Mouse (Mus musculus) lung, embryonic 15.5 days (tissue): Measurements from ENCODE around the gene 1700016D06Rik. TPM values are rescaled to one million over a fixed set of nuclear protein-coding genes. Genes with fewer than 3 reads are reported as not detected.
A peak's percentile ranks its signal among the peaks of the same experiment; 100 is the strongest.

Experiments
- ATAC-seq: fragments of 200-750 bp; cut with Nextera tagmentation; 2 replicates; pipeline ENCODE4 v1.8.0; 2017; ENCODE audit warnings: moderate number of reproducible peaks, borderline replicate concordance; ENCODE audit not compliant: low FRiP score, low TSS enrichment; ENCODE audit errors: extremely low read depth
- H3K27ac ChIP-seq: fragments of 300-500 bp; sonication (generic); 2 replicates; pipeline ENCODE4 v1.5.1; 2015; ENCODE audit warnings: moderate library complexity, mild to moderate bottlenecking, inconsistent platforms
- H3K27me3 ChIP-seq: fragments of 300-500 bp; sonication (generic); 2 replicates; pipeline ENCODE4 v1.6.1; 2015; ENCODE audit warnings: inconsistent platforms
- H3K36me3 ChIP-seq: fragments of 300-500 bp; sonication (generic); 2 replicates; pipeline ENCODE4 v1.6.1; 2015; ENCODE audit warnings: inconsistent platforms
- H3K4me1 ChIP-seq: fragments of 300-500 bp; sonication (generic); 2 replicates; pipeline ENCODE4 v1.6.1; 2015; ENCODE audit warnings: inconsistent platforms
- H3K4me2 ChIP-seq: fragments of 300-500 bp; sonication (generic); 2 replicates; pipeline ENCODE4 v1.6.1; 2015; ENCODE audit warnings: inconsistent platforms, mild to moderate bottlenecking, moderate library complexity
- H3K4me3 ChIP-seq: fragments of 300-500 bp; sonication (generic); 2 replicates; pipeline ENCODE4 v1.5.1; 2015; ENCODE audit warnings: mild to moderate bottlenecking, inconsistent platforms
- H3K9ac ChIP-seq: fragments of 300-500 bp; sonication (generic); 2 replicates; pipeline ENCODE4 v1.6.1; 2015; ENCODE audit warnings: inconsistent platforms
- H3K9me3 ChIP-seq: fragments of 300-500 bp; sonication (generic); 2 replicates; pipeline ENCODE4 v1.6.1; 2016; ENCODE audit warnings: inconsistent platforms
- WGBS: fragments of 180-500 bp; shearing (Covaris S2); methylation state at CpG from one replicate; pipeline ENCODE4 v1.1.7; 2015; 5-methylcytosine and 5-hydroxymethylcytosine counted together
- polyA plus RNA-seq: library from polyadenylated mRNA; unstranded; fragments of >200 nt; fragmentation: Nextera tagmentation; extraction: Ambion mirVana; gene quantifications from 2 replicates; pipeline ENCODE4 v1.2.1, GENCODE M21; 2015

The 1700016D06Rik gene
- not detected in 2 replicates for polyA plus RNA-seq

- Histone ChIP-seq H3K4me1 (no peaks in the 10 kb centered on the region), H3K27me3 (peaks cover 19% of the 10 kb centered on the region; the same call in 1 of the 2 replicates), H3K4me2 (peak within 1 kb of the TSS; percentile 44), H3K27ac (no peak within 1 kb of the TSS), H3K9me3 (no peaks in the 10 kb centered on the region), H3K9ac (no peak within 1 kb of the TSS), H3K4me3 (no peak within 1 kb of the TSS), H3K36me3 (no peaks in the 10 kb centered on the region)
- ATAC-seq, result no peak
- WGBS, result 42% methylated on average over 6 of the region's 6 CpGs
Measured at GRCm38 (mm10) chr8:11701033-11701362, at the start of gene 1700016D06Rik. 1700016D06Rik (minus strand) TSS chr8:11701063.

- H3K27ac ChIP-seq, result no peak overlapping the region
- H3K9me3 ChIP-seq, result no peaks in the 10 kb centered on the region
- no peak for ATAC-seq
- no peak overlapping the region for H3K4me2 ChIP-seq
- 39% methylated on average over 6 of the region's 6 CpGs for WGBS
- no peak overlapping the region for H3K4me3 ChIP-seq
- H3K36me3 ChIP-seq, result no peaks in the 10 kb centered on the region
- H3K4me1 ChIP-seq, result no peaks in the 10 kb centered on the region
- no peak overlapping the region for H3K9ac ChIP-seq
- H3K27me3 ChIP-seq, result no peaks in the 10 kb centered on the region
Measured at GRCm38 (mm10) chr8:11749472-11749871, 48.6 kb upstream of the 1700016D06Rik start.

DNA sequence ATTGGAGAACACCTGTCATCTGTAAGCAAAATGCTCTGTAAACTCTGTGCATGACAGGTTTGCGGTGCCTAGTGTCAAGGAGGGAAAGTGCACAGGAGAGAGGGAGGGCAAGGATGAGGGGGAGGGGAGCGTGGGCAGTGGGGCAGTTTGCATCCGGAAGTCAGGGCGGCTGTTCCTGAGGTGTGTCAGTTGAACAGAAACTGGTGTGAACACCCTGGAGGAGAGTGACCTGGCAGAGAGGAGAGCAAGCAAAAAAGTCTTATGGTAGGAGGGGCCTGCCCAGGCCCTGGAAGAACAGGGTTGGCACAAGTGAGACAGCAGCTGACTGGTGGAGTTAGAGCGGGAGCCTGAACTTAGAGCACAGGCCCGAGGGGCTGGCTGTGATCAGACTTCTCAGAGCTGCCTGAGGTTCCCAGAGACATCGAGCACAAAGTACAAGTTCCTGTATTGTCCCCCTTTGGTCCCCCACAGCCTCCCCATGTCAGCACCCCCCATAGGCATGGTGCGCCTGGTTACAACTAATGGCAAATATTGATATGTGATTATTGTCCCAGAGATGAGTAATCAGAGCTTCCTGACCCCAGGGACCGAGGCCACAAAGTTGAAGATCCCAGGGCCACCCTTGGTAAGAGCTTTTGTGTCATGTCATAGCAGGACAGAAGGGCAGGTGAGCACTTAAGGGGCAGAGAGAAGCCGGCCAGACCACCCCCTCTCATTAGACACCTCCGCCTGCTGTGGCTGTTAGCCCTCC, 46.2 kb upstream of the 1700016D06Rik start:
- H3K27me3 ChIP-seq, result no peaks in the 10 kb centered on the region
- WGBS, result 56% methylated on average over 11 of the region's 11 CpGs
- H3K4me1 ChIP-seq, result no peaks in the 10 kb centered on the region
- H3K9ac ChIP-seq, result no peak overlapping the region
- no peaks in the 10 kb centered on the region for H3K36me3 ChIP-seq
- no peak overlapping the region for H3K27ac ChIP-seq
- H3K9me3 ChIP-seq, result no peaks in the 10 kb centered on the region
- no peak for ATAC-seq
- no peak overlapping the region for H3K4me2 ChIP-seq
- H3K4me3 ChIP-seq, result no peak overlapping the region

GRCm38 (mm10) chr8:11743580-11743979, 42.7 kb upstream of the 1700016D06Rik start:
- WGBS, result 50% methylated on average over 10 of the region's 10 CpGs
- Histone ChIP-seq H3K4me2 (no peak overlapping the region), H3K4me3 (no peak overlapping the region), H3K4me1 (no peaks in the 10 kb centered on the region), H3K27ac (no peak overlapping the region), H3K27me3 (no peaks in the 10 kb centered on the region), H3K9me3 (no peaks in the 10 kb centered on the region), H3K9ac (no peak overlapping the region), H3K36me3 (no peaks in the 10 kb centered on the region)
- no peak for ATAC-seq

GRCm38 (mm10) chr8:11740857-11741256, 40.0 kb upstream of the 1700016D06Rik start:
- 82% methylated on average over 2 of the region's 2 CpGs for WGBS
- no peak for ATAC-seq
- no peaks in the 10 kb centered on the region for H3K4me1 ChIP-seq
- no peak overlapping the region for H3K4me2 ChIP-seq
- no peak overlapping the region for H3K27ac ChIP-seq
- no peak overlapping the region for H3K9ac ChIP-seq
- H3K27me3 ChIP-seq, result no peaks in the 10 kb centered on the region
- H3K36me3 ChIP-seq, result no peaks in the 10 kb centered on the region
- no peaks in the 10 kb centered on the region for H3K9me3 ChIP-seq
- H3K4me3 ChIP-seq, result no peak overlapping the region

DNA sequence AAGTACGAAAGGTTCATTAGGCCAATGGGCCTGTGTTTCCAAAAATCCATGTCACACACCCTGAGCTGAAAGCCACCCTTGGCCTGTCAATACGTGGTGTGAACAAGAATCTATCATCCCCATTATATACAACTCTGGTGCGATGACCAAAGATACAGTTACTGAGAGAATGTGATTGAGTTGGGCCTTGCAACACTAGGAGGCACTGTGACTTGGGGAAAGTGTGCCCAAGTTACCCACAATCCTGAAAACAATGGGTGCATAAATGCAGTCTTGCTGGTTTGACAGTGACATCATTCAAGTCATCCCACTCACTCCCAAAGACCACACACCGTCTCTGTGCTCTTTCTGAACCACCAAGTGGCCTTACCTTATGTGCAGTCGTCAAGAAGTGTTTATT, 38.2 kb upstream of the 1700016D06Rik start:
- no peak overlapping the region for H3K9ac ChIP-seq
- H3K9me3 ChIP-seq, result no peaks in the 10 kb centered on the region
- H3K4me2 ChIP-seq, result no peak overlapping the region
- H3K4me3 ChIP-seq, result no peak overlapping the region
- H3K4me1 ChIP-seq, result no peaks in the 10 kb centered on the region
- H3K27ac ChIP-seq, result no peak overlapping the region
- no peaks in the 10 kb centered on the region for H3K36me3 ChIP-seq
- H3K27me3 ChIP-seq, result no peaks in the 10 kb centered on the region
- no peak for ATAC-seq
- 81% methylated on average over 5 of the region's 5 CpGs for WGBS

DNA sequence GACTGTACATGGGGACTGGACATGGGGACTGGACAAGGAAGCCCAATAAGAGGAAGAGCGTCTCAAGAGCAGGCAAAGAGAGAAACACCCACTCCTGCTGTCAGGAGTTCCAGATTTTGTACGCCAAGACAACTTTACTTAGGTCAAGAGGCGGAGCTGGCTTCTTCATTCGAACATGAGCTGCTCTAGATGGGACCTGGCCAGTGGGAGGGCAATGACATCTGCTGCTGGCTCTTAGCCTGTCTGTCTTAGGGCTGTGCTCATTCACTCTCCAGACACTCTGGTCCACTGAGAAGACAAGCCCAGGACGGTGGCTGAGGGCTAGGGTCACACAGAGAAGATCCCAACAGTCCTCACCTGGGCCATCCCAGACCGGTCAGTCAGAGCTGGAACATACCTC, 36.2 kb upstream of the 1700016D06Rik start:
- H3K27me3 ChIP-seq, result no peaks in the 10 kb centered on the region
- no peak for ATAC-seq
- no peak overlapping the region for H3K4me3 ChIP-seq
- H3K9me3 ChIP-seq, result no peaks in the 10 kb centered on the region
- no peak overlapping the region for H3K9ac ChIP-seq
- 62% methylated on average over 6 of the region's 6 CpGs for WGBS
- H3K4me2 ChIP-seq, result no peak overlapping the region
- H3K4me1 ChIP-seq, result no peaks in the 10 kb centered on the region
- no peak overlapping the region for H3K27ac ChIP-seq
- no peaks in the 10 kb centered on the region for H3K36me3 ChIP-seq

GRCm38 (mm10) chr8:11735672-11736235, 34.9 kb upstream of the 1700016D06Rik start:
- WGBS, result 73% methylated on average over 15 of the region's 15 CpGs
- ATAC-seq, result no peak
- peaks cover 5% of the 10 kb centered on the region; the same call in 1 of the 2 replicates for H3K27me3 ChIP-seq
- H3K27ac ChIP-seq, result no peak overlapping the region
- H3K9ac ChIP-seq, result no peak overlapping the region
- H3K4me2 ChIP-seq, result no peak overlapping the region
- H3K4me1 ChIP-seq, result no peaks in the 10 kb centered on the region
- H3K9me3 ChIP-seq, result no peaks in the 10 kb centered on the region
- H3K36me3 ChIP-seq, result no peaks in the 10 kb centered on the region
- no peak overlapping the region for H3K4me3 ChIP-seq

DNA sequence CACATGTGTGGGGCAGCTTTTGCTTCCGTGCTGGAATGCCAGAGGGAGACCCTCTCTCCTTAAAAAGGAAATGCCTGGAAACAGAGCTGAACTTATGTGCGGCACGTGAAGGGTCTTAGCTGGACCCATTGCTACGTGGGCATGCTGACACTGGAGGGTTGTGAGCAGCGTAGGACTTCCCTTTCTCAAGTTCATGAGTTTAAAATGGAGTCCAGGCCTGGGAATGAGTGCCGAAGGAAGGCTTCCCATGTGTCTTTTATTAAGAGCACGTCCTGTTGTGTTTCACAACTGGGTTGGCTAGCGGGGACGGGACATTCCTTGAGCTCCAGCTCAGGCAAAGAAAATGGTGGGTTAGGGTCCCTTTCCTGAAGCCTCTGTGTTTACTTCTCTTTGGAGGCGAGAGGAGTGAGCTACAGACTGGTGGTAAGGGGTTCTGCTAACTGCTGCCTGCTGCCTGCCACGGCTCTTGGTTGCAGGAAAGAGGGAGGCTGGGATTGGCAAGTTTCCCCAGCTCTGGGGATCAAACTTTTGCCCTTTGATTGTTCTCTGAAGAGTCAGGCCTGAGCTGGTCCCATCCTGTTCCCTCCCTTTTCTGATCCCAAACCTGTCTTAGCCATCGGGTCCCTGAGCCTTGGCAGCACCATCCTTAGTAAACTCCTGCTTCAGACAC, 29.5 kb upstream of the 1700016D06Rik start:
- no peak for ATAC-seq
- Histone ChIP-seq H3K9ac (no peak overlapping the region), H3K27ac (no peak overlapping the region), H3K4me2 (no peak overlapping the region), H3K36me3 (no peaks in the 10 kb centered on the region), H3K4me3 (no peak overlapping the region), H3K4me1 (peaks cover 14% of the 10 kb centered on the region), H3K27me3 (peaks cover 59% of the 10 kb centered on the region), H3K9me3 (no peaks in the 10 kb centered on the region)
- WGBS, result 56% methylated on average over 12 of the region's 12 CpGs

DNA sequence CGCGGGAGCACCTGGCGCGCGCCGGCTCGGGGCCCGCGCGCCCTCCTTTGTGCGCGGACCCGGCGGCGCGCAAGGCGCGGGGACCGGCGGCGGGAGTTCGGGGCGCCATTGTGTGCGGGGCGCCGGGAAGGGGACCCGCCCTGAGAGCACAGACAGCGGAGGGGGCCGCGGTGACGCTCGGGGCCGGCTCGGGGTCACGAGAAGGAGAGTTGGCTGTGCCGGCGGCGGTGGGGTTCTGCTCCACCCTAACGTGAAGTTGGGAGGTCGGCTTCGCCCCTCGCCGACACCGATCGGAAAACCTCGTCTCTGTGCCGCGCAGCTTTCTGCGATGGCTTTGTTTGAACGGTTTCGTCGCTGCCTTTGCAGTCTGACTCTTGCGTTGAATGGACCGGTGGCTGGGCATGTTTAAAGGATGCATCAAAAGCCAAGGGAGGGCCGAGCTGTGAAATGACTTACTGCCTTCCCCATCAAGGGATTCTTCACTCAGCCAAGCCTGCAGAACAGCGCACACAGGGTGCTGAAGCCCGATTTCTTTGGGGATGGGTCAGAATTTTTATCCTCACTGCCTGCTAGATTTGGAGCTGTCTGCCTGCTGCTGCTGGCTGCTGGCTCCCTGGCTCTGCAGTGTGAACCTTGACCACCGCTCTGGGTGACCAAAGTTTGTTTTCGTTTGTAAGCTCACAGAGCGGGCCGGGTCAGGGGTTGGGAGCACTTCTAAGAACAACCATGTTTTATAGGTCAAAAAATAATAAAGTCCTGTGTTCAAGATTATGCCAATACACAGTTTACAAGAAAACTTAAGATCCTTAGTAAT, 27.8 kb upstream of the 1700016D06Rik start:
- peaks cover 76% of the 10 kb centered on the region for H3K27me3 ChIP-seq
- ATAC-seq, result peak; percentile 31; the same call in 1 of the 2 replicates
- 1% methylated on average over 58 of the region's 61 CpGs for WGBS

DNA sequence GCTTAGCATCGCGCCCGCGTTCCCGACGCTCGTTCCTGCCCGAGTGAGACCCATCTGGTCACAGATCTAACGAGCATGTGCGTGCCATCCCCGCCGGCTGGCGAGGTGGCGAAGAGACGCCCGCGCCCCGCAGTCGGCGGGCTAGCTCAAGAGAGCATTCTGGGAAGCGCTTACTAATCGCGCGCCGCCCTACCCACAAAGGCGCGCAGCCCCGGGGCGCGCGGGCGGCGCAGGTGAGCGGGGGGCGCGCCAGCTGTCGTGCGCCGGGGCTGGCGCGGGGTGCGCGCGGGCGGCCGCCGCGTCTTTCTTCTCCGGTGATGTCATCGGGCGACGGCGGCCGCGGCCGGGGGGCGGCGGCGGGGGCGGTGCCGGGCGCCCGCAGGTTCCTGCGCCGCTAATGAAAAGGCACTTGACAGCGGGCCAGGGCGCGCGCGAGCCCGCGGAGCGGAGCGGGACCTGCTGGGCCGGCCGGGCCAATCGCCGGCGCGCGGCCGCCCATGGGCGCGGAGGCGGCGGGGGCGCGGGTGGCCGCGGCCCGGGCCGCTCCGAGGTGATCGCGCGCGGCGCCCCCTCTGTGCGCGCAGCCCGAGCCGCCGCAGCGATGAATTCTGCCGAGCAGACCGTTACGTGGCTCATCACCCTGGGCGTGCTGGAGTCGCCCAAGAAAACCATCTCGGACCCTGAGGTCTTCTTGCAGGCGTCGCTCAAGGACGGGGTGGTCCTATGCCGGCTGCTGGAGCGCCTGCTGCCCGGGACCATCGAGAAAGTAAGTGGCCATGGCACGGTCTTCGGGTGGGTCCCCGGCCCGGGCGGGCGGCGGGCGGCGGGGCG, 27.0 kb upstream of the 1700016D06Rik start, which contains the start of gene Arhgef7:
Gene Arhgef7 (plus strand): TSS at position 71 of the 831 bp plus-strand sequence.
- peaks cover 83% of the 10 kb centered on the region for H3K27me3 ChIP-seq
- H3K27ac ChIP-seq, result 0 out of 2 replicates have a peak within 1 kb of the TSS, but pooled peaks have one; percentile 22

More for the DNA sequence above, 27.8 kb upstream of the 1700016D06Rik start:
- peak overlapping the region; percentile 48 for H3K9ac ChIP-seq
- H3K4me1 ChIP-seq, result peaks cover 14% of the 10 kb centered on the region
- H3K9me3 ChIP-seq, result no peaks in the 10 kb centered on the region
- peak overlapping the region; percentile 97 for H3K4me2 ChIP-seq
- no peak overlapping the region for H3K27ac ChIP-seq
- H3K4me3 ChIP-seq, result peak overlapping the region; percentile 60
- H3K36me3 ChIP-seq, result no peaks in the 10 kb centered on the region

More for the DNA sequence above, 27.0 kb upstream of the 1700016D06Rik start, which contains the start of gene Arhgef7:
- Histone ChIP-seq H3K36me3 (no peaks in the 10 kb centered on the region), H3K9me3 (no peaks in the 10 kb centered on the region), H3K4me1 (peaks cover 14% of the 10 kb centered on the region), H3K9ac (peak within 1 kb of the TSS; percentile 48), H3K4me2 (peak within 1 kb of the TSS; percentile 97), H3K4me3 (peak within 1 kb of the TSS; percentile 60)
- ATAC-seq, result peak; percentile 71
- under 1% methylated on average over 77 of the region's 127 CpGs for WGBS
